Mouse (Mus musculus) B cell, adult 62 days (primary cell): ENCODE results near the gene Fahd2a. TPM values are rescaled to one million over a fixed set of nuclear protein-coding genes. Genes with fewer than 3 reads are reported as not detected.

Experiments
- total RNA-seq: library from RNA; stranded (reverse); gene quantifications from 4 replicates; pipeline ENCODE4 v1.2.4, GENCODE M21; 2023

Fahd2a gene
- total RNA-seq: 9.5 to 16.4 TPM (median 11.3 TPM) in 4 replicates

GRCm38 (mm10) chr2:127444055-127444789 lies at the start of gene Fahd2a:
Gene Fahd2a (minus strand): TSS chr2:127444565.

GRCm38 (mm10) chr2:127424977-127425376 lies 19.4 kb downstream of the Fahd2a start, which contains the start of gene Gpat2:
Gene Gpat2 (plus strand): TSS chr2:127425199.

Other genes with a start within 250 kb of the Fahd2a start
- 1.9 to 3.0 TPM (median 2.5 TPM) in 4 replicates for gene 1810024B03Rik, start 236.3 kb downstream of the Fahd2a start, total RNA-seq
- 170 to 177 TPM (median 172 TPM) in 4 replicates for gene Snrnp200, start 236.2 kb downstream of the Fahd2a start, total RNA-seq
- 33.5 to 43.6 TPM (median 40.7 TPM) in 4 replicates for gene Ciao1, start 196.7 kb downstream of the Fahd2a start, total RNA-seq
- gene Tmem127, start 196.7 kb downstream of the Fahd2a start, total RNA-seq: 40.4 to 47.7 TPM (median 43.5 TPM) in 4 replicates
- 80.8 to 89.9 TPM (median 85.5 TPM) in 4 replicates for gene Stard7, start 174.3 kb downstream of the Fahd2a start, total RNA-seq
- gene Dusp2, start 108.4 kb downstream of the Fahd2a start, total RNA-seq: 510 to 733 TPM (median 603 TPM) in 4 replicates
- 0.70 to 1.0 TPM (median 0.82 TPM) in 4 replicates for gene Astl, start 105.9 kb downstream of the Fahd2a start, total RNA-seq
- 0.15 TPM in 2 of 4 replicates, not detected in the others for gene Adra2b, start 81.4 kb downstream of the Fahd2a start, total RNA-seq
- gene Gpat2, start 19.4 kb downstream of the Fahd2a start, total RNA-seq: 0.29 to 0.69 TPM (median 0.64 TPM) in 3 of 4 replicates, not detected in the other
- not detected in 4 replicates for gene Kcnip3, start 77.5 kb upstream of the Fahd2a start, total RNA-seq
- gene Prom2, start 96.9 kb upstream of the Fahd2a start, total RNA-seq: not detected in 4 replicates
- 4.1 to 5.7 TPM (median 4.9 TPM) in 4 replicates for gene Zfp661, start 142.5 kb upstream of the Fahd2a start, total RNA-seq
- 74.3 to 98.2 TPM (median 82.5 TPM) in 4 replicates for gene Mrps5, start 142.7 kb upstream of the Fahd2a start, total RNA-seq
- not detected in 4 replicates for gene Mal, start 212.1 kb upstream of the Fahd2a start, total RNA-seq